ENCODE assay signal across 8 mouse cellular contexts in the genomic region with DNA sequence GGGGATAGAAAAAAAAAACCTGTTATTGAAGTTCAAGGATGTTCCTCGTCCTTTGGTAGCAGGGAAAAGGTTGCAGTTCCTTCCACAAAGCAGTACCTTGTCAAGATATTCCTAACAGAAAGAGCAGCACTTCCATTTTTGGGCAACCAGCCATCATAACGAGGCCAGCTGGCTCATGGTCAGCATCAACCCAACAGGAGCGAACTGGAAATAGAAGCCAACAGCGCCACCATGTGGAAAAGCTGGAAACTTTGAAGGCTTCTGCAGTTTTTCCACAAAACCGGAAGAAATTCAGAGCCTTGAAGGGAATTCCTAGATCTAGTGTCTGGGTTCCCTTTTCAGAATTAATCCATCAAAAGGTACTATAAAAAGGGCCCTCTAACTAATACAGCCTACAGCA.
A peak's percentile ranks its signal among the peaks of the same experiment; 100 is the strongest.
DNase-seq lines count a peak whose midpoint lies in the region; ATAC-seq and TF ChIP-seq lines count a peak whose summit lies in the region.

No protein-coding gene starts in this region.

- no peak overlapping the region for H3K27ac ChIP-seq in midbrain, embryonic 14.5 days (replicated peaks; ENCODE audit: low read depth, low read length)
- H3K27ac ChIP-seq in midbrain, embryonic 15.5 days = no peak overlapping the region
- H3K27ac ChIP-seq in layer of hippocampus, adult 2 months = no peak overlapping the region

- WGBS in midbrain, embryonic 14.5 days = 38% methylated on average over 5 of the region's 5 CpGs
- 34% methylated on average over 5 of the region's 5 CpGs for WGBS in midbrain, embryonic 15.5 days

- peak; percentile 89 for TF ChIP-seq CTCF in layer of hippocampus, adult 2 months (conservative IDR thresholded peaks at IDR 0.05)

- H3K4me1 ChIP-seq in midbrain, embryonic 14.5 days (ENCODE audit: control insufficient read depth, insufficient read depth, low read length) = no peaks in the 10 kb centered on the region
- H3K4me1 ChIP-seq in midbrain, embryonic 15.5 days = no peaks in the 10 kb centered on the region

- peak; percentile 73 for DNase-seq in midbrain, embryonic 14.5 days
- peak; percentile 79 for DNase-seq in cerebellum, adult 9-11 months
- DNase-seq in gastrocnemius, adult 18-20 months (ENCODE audit: low spot score) = peak; percentile 22
- peak; percentile 75 to 82 for DNase-seq in layer of hippocampus, adult 2 months (ENCODE audit: low spot score in 2 of 2)
- DNase-seq in lung, postnatal 14 days = peak; percentile 56
- peak; percentile 0 to 24 for DNase-seq in urinary bladder, adult 18-20 months (ENCODE audit: low spot score in 2 of 2)
- DNase-seq in thymus, postnatal 36 days = no peak

- H3K9me3 ChIP-seq in midbrain, embryonic 14.5 days (ENCODE audit: control insufficient read depth, low read length) = no peaks in the 10 kb centered on the region
- H3K9me3 ChIP-seq in midbrain, embryonic 15.5 days = no peaks in the 10 kb centered on the region

- H3K36me3 ChIP-seq in midbrain, embryonic 14.5 days (ENCODE audit: control insufficient read depth, insufficient read depth, low read length) = no peaks in the 10 kb centered on the region
- no peaks in the 10 kb centered on the region for H3K36me3 ChIP-seq in midbrain, embryonic 15.5 days (replicated peaks)

- no peak overlapping the region for H3K4me3 ChIP-seq in midbrain, embryonic 14.5 days (replicated peaks; ENCODE audit: low read depth, low read length)
- H3K4me3 ChIP-seq in midbrain, embryonic 15.5 days = no peak overlapping the region
- H3K4me3 ChIP-seq in layer of hippocampus, adult 2 months = no peak overlapping the region

- H3K27me3 ChIP-seq in midbrain, embryonic 14.5 days (ENCODE audit: control insufficient read depth, insufficient read depth, low read length) = no peaks in the 10 kb centered on the region
- no peaks in the 10 kb centered on the region for H3K27me3 ChIP-seq in midbrain, embryonic 15.5 days (replicated peaks)

- H3K4me2 ChIP-seq in midbrain, embryonic 14.5 days (ENCODE audit: low read length) = no peak overlapping the region
- H3K4me2 ChIP-seq in midbrain, embryonic 15.5 days = no peak overlapping the region

- no peak for ATAC-seq in midbrain, embryonic 14.5 days (ENCODE audit: low FRiP score, low TSS enrichment)
- ATAC-seq in midbrain, embryonic 15.5 days (replicated peaks) = no peak

- H3K9ac ChIP-seq in midbrain, embryonic 14.5 days (replicated peaks; ENCODE audit: low read length) = no peak overlapping the region
- H3K9ac ChIP-seq in midbrain, embryonic 15.5 days = no peak overlapping the region

Comparison
In these comparisons a context has a peak if more than half of its experiments do, and no peak if none do; other contexts are left out.
1. DNase-seq: peak in midbrain, embryonic 14.5 days (single experiment), cerebellum, adult 9-11 months (single experiment), gastrocnemius, adult 18-20 months (single experiment), layer of hippocampus, adult 2 months (2 of 2), lung, postnatal 14 days (single experiment) and urinary bladder, adult 18-20 months (2 of 2); none in thymus, postnatal 36 days (0 of 2).